Mouse (Mus musculus): ENCODE measurements at regions not wholly inside any gene's neighbourhood (a gene's known extent, or its start where the extent isn't known, plus 50 kb on each side); places are given as distances from the start of the nearest gene placed in this dataset.
"Not testable (repeated sequence)": the region's sequence is repeated elsewhere in the genome, so short reads cannot be mapped to it uniquely, and the experiment has no call there.

DNA sequence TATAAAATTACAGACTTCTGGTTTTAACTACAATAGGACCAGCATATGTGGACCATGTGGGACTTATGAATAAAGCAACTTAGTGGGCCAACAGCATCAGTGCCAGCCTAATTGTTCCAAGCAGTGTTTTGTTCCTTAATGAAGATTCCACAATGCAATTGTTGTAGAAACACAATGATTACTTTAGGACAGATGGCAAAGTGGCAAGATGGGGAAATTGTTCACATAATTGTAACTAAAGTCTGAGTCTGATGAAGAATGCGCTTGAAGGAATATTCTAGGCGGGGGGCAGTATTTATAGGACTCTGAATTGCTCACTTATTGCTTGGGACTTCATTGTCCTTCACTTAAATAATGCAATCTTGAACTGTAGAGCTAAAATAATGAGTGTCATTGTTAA lies 253.4 kb upstream of the Kcnj3 start:
- DNase-seq: no peak

GRCm38 (mm10) chr2:55206891-55207290 lies 228.9 kb upstream of the Kcnj3 start:
- no peak for DNase-seq

DNA sequence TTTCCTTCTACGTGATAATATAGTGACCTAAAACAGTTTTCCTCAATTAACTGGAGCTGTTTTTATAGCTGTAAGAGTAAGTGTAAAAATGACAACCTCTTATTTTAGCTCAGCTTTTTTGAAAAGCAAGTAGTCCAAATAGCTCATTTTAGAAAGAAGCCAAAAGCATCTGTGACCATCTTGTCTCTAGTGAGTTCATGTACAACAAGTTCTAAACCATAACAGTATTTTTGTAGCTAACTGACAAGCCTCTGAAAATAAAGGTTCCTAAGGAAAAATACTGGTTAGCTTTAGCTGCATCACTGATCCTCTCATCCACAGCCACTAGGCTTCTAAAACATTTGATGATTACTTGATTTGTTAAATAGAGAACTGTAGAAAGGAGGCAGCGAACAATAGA lies 227.2 kb upstream of the Kcnj3 start:
- no peak for DNase-seq

GRCm38 (mm10) chr2:55209848-55210390 lies 225.9 kb upstream of the Kcnj3 start:
- DNase-seq: no peak

DNA sequence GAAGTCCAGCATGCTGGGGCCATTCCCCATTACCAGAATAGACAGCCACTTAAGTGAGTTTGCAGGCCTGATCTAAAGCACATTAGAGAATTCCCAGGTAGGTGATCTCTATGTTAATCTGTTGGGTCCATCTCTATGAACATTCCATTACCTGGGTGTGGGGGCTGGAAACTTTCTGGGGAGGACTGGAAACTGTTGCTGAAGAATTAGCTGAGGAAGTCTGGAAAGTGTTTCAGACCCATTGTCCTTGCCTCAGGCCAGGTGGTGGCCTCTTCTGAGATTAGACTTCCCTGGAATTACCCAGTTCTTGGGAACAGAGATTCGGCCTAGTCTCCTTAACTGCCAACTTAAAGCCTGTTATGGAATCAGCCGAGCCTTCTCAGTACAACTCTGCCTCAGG lies 224.5 kb upstream of the Kcnj3 start:
- no peak for DNase-seq

GRCm38 (mm10) chr2:55222046-55222445 lies 213.7 kb upstream of the Kcnj3 start:
- no peak for DNase-seq

- DNase-seq: not testable (repeated sequence)
Measured at GRCm38 (mm10) chr2:55222741-55223140, 213.0 kb upstream of the Kcnj3 start.

DNA sequence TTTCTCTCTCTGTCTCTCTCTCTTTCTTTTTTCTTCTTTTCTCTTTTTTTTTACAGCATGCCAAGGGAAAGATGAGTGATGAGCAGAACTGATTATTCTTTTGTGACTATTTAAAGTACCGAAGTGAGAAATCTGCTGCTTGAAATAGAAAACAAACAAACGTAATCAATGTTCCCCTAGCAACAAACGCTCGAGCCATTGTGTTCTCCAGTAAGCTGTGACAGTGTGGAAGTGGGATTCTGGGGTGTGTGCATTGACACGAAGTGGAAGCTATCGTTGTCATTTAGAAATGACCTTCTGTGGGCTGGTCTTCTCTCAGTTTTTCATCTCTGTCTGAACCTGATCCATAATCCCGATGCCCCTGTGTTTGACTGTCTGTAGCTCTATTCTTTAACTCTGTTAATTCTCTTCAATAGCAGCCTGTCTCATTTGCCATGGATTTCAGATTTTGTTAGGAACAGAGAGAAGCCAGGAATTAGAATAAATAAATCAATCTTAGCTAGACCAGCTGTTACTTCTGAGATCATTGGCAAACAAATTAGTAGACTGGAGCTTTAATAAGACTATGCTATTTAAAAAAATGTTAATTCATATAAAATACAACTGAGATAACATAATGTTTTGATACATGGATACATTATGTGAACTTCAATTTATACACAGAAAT lies 207.5 kb upstream of the Kcnj3 start:
- DNase-seq: no peak

DNA sequence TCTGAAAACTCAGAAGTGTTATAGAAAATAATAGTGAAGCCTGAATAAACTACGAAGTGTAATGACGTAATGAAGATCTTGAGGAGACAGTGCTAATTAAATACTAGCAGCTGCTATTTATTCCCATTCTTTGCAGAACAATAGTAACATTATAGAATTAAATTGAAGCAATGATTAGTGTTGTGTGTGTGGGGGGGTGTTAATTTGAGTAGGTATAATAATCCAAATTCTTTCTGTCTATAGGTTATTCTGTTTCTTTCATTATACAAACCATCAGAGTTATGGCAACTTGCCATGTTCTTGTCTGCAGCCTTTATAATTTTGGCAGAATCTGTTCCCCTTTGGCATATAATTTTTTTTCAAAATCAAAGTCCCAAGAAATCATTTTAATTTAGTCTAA lies 203.9 kb upstream of the Kcnj3 start:
- no peak for DNase-seq

GRCm38 (mm10) chr2:55253134-55253533 lies 182.6 kb upstream of the Kcnj3 start:
- no peak for DNase-seq

GRCm38 (mm10) chr2:55262721-55263278 lies 173.0 kb upstream of the Kcnj3 start:
- no peak for DNase-seq

DNA sequence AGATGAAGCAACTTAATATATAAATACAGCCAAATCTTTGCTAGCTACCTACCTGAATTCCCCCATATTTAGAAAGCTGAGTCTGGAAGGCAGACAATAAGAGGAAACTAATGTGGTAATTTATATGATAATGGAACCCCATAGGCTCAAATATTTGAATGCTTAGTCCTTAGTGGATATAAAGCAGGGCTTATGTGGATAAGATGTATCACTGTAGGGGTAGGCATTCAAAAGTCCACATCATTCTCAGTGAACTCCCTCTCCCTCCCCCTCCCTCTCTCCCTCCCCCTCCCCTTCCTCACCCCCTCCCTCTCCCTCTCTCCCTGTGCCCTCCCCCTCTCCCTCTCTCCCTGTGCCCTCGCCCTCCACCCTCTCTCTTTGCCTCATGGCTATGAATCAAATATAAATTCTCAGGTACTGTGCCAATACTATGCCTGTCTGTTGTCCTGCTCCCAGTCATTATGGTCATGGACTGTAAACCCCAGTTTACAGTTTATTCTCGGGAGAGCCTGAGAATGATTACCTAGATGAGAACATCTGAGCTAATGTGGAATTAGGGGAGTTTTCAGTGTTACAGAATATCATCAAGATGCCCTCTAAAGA lies 171.8 kb upstream of the Kcnj3 start:
- DNase-seq: no peak

DNA sequence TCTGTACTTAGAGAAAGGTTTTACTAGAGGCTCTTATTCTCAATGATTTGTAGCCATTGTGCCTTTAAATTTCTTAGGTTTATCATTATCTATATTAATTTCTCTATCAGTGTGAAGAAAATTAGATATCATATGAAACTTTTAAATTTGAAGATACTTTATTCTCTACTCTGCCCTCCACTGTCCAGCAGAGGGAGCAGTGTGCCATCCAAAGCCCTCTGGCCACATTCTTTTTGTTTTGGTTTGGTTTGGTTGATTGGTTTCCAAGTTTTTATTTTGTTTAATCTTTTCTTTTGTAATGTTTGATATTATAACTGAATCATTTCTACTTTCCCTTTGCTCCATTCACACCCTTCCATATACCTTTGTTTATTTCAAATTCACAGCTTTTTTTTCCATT lies 129.4 kb upstream of the Kcnj3 start:
- DNase-seq: peak; percentile 1 to 61

DNA sequence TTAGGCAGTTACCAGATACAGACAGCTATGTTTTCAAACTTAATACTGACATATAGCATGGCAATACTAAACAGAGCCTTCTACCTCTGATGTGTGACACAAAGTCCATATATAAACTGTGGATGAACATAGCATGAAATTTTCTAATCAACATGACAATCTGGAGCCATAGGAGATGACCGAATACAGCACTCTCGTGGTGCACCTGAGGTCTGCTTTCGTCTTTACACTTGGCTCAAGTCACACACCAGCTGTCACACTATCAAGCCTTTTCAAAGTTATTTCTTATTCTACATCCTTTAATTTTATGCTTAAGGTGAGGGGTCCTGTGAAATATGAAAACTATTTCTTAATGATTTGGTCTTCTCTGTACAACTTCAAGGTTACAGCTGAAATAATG lies 120.1 kb upstream of the Kcnj3 start:
- no peak for DNase-seq

DNA sequence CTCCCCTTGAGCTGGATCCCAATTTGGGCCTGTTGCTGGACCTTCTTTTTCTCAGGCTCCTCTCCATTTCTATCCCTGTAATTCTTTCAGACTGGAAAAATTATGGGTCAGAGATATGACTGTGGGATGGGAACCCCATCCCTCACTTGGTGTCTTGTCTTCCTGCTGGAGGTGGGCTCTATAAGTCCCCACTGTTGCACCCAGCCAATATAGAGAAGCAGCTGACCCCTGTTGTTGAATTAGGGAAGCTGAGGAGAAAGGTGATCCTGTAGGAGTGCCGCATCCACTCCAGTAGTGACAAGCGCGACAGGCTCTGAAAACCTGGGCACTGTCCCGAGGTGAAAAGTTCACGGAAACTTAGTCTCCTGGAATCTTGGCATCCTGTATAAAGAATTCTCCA lies 81.7 kb upstream of the Kcnj3 start:
- DNase-seq: not testable (repeated sequence)
